Mouse (Mus musculus) bone marrow, adult 2 months (tissue): ENCODE measurements at regions not wholly inside any gene's neighbourhood (a gene's known extent, or its start where the extent isn't known, plus 50 kb on each side); places are given as distances from the start of the nearest gene placed in this dataset.

Experiments used
- CTCF ChIP-seq: fragments of 200-500 bp; IDR thresholded peaks from 2 replicates; pipeline ENCODE4 v1.5.1; 2011; ENCODE audit warnings: low read length, control low read depth; ENCODE audit not compliant: control insufficient read depth, insufficient read depth
- POLR2A ChIP-seq: fragments of 200-500 bp; IDR thresholded peaks from 2 replicates; pipeline ENCODE4 v1.6.1; 2011; ENCODE audit warnings: low read depth, mild to moderate bottlenecking, control low read depth, low read length, borderline replicate concordance; ENCODE audit not compliant: control insufficient read depth

DNA sequence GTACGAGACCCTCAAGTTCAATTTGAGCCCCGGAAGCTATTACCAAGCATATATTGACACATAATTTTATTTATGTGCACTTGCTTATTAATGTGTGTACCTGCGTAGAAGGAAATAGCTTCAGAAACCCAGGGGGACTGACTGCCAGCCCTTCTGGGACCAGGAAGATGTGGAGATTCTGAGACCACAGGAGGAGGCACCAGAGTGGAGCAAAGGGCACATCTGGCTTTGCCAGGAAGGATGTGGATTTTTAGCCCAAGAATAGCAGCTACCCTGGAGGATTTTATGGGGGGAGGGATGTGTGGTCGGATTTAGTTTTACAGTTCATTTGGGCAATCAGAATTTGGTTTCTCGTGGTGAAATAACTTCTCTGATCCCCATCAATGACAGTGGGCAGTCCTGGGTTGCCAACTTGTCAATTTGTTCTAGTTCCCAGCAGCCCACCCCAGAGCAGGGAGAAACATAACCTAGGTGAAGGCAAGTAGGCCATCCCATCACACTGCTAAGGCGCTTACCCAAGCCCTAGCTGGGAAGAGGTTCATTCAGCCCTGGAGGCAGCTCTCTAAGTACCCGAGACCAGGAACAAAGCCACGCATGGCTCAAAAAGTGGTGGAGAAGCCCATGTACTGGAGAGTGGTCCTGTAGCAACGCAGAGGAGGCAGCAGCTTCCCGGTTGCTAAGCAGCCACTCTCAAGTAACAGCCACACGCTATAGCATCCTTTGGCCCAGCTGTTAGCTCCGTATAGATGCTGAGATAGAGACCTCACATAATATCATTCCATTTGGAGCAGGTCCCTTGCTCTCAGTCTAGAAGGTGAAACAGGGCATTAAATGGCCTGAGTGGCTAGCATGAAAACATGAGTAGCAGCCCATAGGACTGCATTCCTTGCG, 144.8 kb downstream of the Cxcl12 start:
- TF ChIP-seq POLR2A: no peak
- no peak for TF ChIP-seq CTCF
